Mouse (Mus musculus) embryo, embryonic 11 days (tissue): ENCODE data around the gene Kcne2.

ENCODE experiments used
- DNase-seq: peaks from one replicate; pipeline ENCODE4 v3.0.0-alpha.2; 2015

Kcne2 gene

GRCm38 (mm10) chr16:92313953-92314741 lies 22.0 kb downstream of the Kcne2 start:
- DNase-seq, result peak; percentile 85

- DNase-seq, result no peak
Observed at GRCm38 (mm10) chr16:92316049-92316738, 24.0 kb downstream of the Kcne2 start.

- peak; percentile 60 for DNase-seq
Observed at GRCm38 (mm10) chr16:92319353-92320109, 27.3 kb downstream of the Kcne2 start.

GRCm38 (mm10) chr16:92320361-92320760 lies 28.2 kb downstream of the Kcne2 start:
- DNase-seq, result no peak

- no peak for DNase-seq
Observed at GRCm38 (mm10) chr16:92321341-92321740, 29.2 kb downstream of the Kcne2 start, which contains the start of gene Fam243. Fam243 (minus strand) TSS chr16:92321441.

GRCm38 (mm10) chr16:92324309-92325061 lies 32.3 kb downstream of the Kcne2 start:
- DNase-seq, result no peak

GRCm38 (mm10) chr16:92325062-92325406 lies 32.8 kb downstream of the Kcne2 start:
- DNase-seq, result no peak

- DNase-seq, result no peak
Observed at GRCm38 (mm10) chr16:92327911-92328310, 35.7 kb downstream of the Kcne2 start.

- no peak for DNase-seq
Observed at GRCm38 (mm10) chr16:92330966-92331365, 38.8 kb downstream of the Kcne2 start.

GRCm38 (mm10) chr16:92334600-92334999 lies 42.4 kb downstream of the Kcne2 start:
- no peak for DNase-seq

- peak; percentile 87 for DNase-seq
Observed at GRCm38 (mm10) chr16:92336280-92336679, 44.1 kb downstream of the Kcne2 start.

- peak; percentile 84 for DNase-seq
Observed at GRCm38 (mm10) chr16:92340612-92341511, 48.7 kb downstream of the Kcne2 start.

GRCm38 (mm10) chr16:92345177-92345576 lies 53.0 kb downstream of the Kcne2 start:
- no peak for DNase-seq

GRCm38 (mm10) chr16:92346297-92346916 lies 54.2 kb downstream of the Kcne2 start:
- DNase-seq, result peak; percentile 69
